Mouse (Mus musculus): ENCODE data around the gene Coro1b. TPM values are rescaled to one million over a fixed set of nuclear protein-coding genes. Genes with fewer than 3 reads are reported as not detected.

Gene Coro1b
- total and polyA plus RNA-seq, 2 experiments from 2014 or later = 90.7 to 137 TPM

DNA sequence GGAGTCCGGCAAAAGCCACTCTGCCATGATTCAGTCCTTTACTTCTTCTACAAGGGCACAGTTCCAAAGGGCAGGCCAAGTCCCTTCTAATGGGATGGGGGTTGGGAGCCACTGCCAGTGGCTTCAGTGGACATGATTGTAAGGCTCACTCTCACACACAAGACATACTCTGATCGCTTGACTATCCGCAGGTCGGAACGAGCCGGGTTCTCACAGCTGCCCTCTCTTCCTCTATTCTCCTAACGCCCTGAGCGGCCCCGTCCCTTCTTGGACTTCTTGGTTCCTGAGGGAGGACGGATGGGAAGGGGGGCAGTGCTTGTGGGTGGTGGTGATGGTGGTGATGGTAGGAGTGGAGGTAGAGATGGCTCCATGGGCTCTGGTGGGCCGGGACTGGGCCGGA is 8.4 kb downstream of the Coro1b start:
- no peak overlapping the region for H3K27ac ChIP-seq
- H3K9ac ChIP-seq (replicated peaks; ENCODE audit: low read length) = no peak overlapping the region
- H3K4me3 ChIP-seq (ENCODE audit: low read length) = no peak overlapping the region
- DNase-seq (ENCODE audit: low spot score) (no peak), ATAC-seq (no peak)
- no peaks in the 10 kb centered on the region for H3K4me1 ChIP-seq (ENCODE audit: insufficient read depth, low read length)
- H3K4me2 ChIP-seq (ENCODE audit: low read depth, low read length) = no peak overlapping the region
- no peak for TF ChIP-seq CTCF (IDR thresholded peaks at IDR 0.05; ENCODE audit: low read depth)
- no peaks in the 10 kb centered on the region for H3K27me3 ChIP-seq (ENCODE audit: insufficient read depth, low read length)
- H3K36me3 ChIP-seq (ENCODE audit: insufficient read depth, low read length) = peaks cover 34% of the 10 kb centered on the region
- no peaks in the 10 kb centered on the region for H3K9me3 ChIP-seq (ENCODE audit: low read length)
- 88% methylated on average over 12 of the region's 12 CpGs for WGBS

DNA sequence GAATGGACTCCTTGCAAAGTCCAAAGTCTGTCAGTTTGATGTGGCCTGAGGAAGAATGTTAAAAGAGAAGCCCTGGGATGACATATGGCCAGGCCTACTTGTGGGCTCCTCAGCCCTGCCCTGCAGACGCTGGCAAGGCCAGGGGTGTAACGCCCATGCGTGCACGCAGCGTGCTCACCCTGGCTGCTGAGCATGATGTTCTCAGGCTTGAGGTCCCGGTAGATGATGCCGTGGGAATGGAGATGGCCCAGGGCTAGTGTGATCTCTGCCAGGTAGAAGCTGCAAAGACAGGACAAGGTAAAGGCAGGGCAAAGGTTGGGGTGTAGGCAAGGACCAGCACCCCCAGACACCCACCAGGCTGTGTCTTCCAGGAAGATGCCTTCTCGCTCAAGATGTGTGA is 10.6 kb downstream of the Coro1b start:
- H3K9me3 ChIP-seq (ENCODE audit: low read length) = no peaks in the 10 kb centered on the region
- H3K9ac ChIP-seq (replicated peaks; ENCODE audit: low read length) = no peak overlapping the region
- peaks cover 34% of the 10 kb centered on the region for H3K36me3 ChIP-seq (ENCODE audit: insufficient read depth, low read length)
- WGBS = 97% methylated on average over 8 of the region's 8 CpGs
- no peak for TF ChIP-seq CTCF (IDR thresholded peaks at IDR 0.05; ENCODE audit: low read depth)
- no peaks in the 10 kb centered on the region for H3K27me3 ChIP-seq (ENCODE audit: insufficient read depth, low read length)
- no peak overlapping the region for H3K4me3 ChIP-seq (ENCODE audit: low read length)
- peaks cover 7% of the 10 kb centered on the region; the same call in 1 of the 2 replicates for H3K4me1 ChIP-seq (ENCODE audit: insufficient read depth, low read length)
- H3K27ac ChIP-seq = no peak overlapping the region
- DNase-seq (ENCODE audit: low spot score) (no peak), ATAC-seq (no peak)
- no peak overlapping the region for H3K4me2 ChIP-seq (ENCODE audit: low read depth, low read length)

DNA sequence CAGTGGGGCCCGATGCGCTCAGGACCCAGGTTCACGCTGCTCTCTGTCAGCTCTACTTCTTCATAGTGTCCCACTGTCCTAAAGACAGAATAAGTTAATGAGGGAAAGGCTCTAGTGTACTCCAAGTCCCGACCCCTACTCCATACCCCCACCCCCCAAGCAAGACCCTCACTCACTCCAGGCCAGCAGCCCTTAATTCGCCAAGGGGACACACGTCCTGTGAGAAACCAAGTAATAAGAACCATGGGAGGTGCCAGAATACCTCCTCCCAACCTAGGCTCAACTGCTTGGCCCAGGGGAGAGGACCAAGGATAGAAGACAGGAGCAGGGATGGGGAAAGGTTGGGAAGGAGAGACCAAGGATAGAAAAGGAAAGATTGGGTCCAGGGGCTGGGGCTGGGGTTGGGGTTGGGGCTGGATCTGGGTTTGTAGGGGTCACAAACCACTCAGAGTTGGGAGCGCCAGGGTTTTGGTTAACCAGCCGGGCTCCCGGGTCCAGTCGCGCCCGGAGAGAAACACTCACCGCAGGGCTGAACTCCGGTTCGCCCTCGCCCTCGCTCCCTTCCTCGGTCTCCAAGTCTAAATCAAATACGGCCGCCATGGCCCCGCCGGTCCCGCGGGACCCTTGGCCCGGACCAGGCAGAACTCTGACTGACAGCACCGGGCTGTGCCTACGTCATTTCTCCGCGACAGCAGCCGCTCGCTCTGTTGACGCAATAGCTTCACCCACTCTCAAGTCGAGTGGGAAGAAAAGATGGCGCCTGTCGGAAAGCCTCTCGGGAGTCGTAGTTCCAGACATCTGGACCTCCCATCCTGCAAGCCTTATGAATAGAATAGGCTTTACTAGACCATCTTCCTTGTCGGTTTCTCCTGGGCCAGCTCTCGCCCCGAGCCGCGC is 14.5 kb downstream of the Coro1b start, which contains the start of gene Rps6kb2:
Gene Rps6kb2, minus strand, starts transcription at position 709 of the 897 bp plus-strand sequence.
- 7% methylated on average over 41 of the region's 42 CpGs for WGBS
- H3K4me1 ChIP-seq (ENCODE audit: insufficient read depth, low read length) = peaks cover 7% of the 10 kb centered on the region; the same call in 1 of the 2 replicates

DNA sequence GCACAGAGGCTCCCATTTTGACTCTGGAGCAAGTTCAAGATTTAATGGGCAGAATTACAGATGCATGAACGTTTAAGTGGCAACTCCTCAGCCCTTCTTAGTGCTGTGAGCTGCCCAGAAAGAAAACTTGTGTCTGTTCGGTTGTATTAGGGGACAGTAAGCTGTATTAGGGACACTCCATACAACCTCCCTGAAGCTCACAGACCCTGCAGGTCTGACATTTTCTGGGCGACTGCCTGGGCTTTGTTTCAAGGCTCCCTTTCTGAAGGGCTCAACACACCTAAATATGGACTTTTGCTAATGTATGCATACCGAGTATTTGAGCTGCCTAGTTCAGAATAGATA is 15.1 kb downstream of the Coro1b start:
- no peaks in the 10 kb centered on the region for H3K9me3 ChIP-seq (ENCODE audit: low read length)
- peaks cover 21% of the 10 kb centered on the region for H3K36me3 ChIP-seq (ENCODE audit: insufficient read depth, low read length)
- H3K27me3 ChIP-seq (ENCODE audit: insufficient read depth, low read length) = no peaks in the 10 kb centered on the region
- ATAC-seq = peak; percentile 43
- TF ChIP-seq CTCF (IDR thresholded peaks at IDR 0.05; ENCODE audit: low read depth) = no peak
- WGBS = 30% methylated on average over 4 of the region's 4 CpGs
- DNase-seq (ENCODE audit: low spot score) = no peak
- H3K4me3 ChIP-seq (ENCODE audit: low read length) = peak overlapping the region; percentile 71
- peaks cover 7% of the 10 kb centered on the region; the same call in 1 of the 2 replicates for H3K4me1 ChIP-seq (ENCODE audit: insufficient read depth, low read length)
- peak overlapping the region; percentile 85 for H3K27ac ChIP-seq
- H3K4me2 ChIP-seq (ENCODE audit: low read depth, low read length) = peak overlapping the region; percentile 91
- peak overlapping the region; percentile 76 for H3K9ac ChIP-seq (replicated peaks; ENCODE audit: low read length)

More for the DNA sequence above, 14.5 kb downstream of the Coro1b start, which contains the start of gene Rps6kb2:
- Histone ChIP-seq H3K36me3 (ENCODE audit: insufficient read depth, low read length) (peaks cover 27% of the 10 kb centered on the region), H3K27me3 (ENCODE audit: insufficient read depth, low read length) (no peaks in the 10 kb centered on the region), H3K9me3 (ENCODE audit: low read length) (no peaks in the 10 kb centered on the region), H3K27ac (peak within 1 kb of the TSS; percentile 85), H3K4me3 (ENCODE audit: low read length) (peak within 1 kb of the TSS; percentile 71), H3K4me2 (ENCODE audit: low read depth, low read length) (peak within 1 kb of the TSS; percentile 91), H3K9ac (replicated peaks; ENCODE audit: low read length) (peak within 1 kb of the TSS; percentile 76)
- no peak for TF ChIP-seq CTCF (IDR thresholded peaks at IDR 0.05; ENCODE audit: low read depth)
- ATAC-seq (peak; percentile 94), DNase-seq (ENCODE audit: low spot score) (peak; percentile 99)

DNA sequence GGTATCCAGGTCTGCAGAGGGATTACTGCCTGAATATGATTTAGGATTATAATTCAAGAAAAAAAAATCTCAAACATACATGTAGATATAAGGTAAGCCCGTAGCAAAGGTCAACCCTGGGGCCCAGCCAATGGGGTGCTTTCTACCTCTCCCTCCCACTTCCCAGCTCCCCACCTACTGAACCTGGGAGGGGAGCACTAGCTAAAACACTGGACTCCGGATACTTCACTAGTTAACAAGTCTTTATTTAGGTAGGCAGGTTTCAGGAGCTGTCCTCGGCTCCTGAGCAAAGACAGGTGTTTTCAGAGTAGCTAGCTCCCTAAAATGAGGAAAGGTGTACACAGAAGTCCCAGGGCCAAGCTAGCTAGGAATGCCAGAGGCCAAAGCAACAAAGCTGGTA is 15.7 kb downstream of the Coro1b start:
- peak overlapping the region; percentile 85 for H3K27ac ChIP-seq
- H3K27me3 ChIP-seq (ENCODE audit: insufficient read depth, low read length) = no peaks in the 10 kb centered on the region
- ATAC-seq (no peak), DNase-seq (ENCODE audit: low spot score) (no peak)
- 81% methylated on average over 3 of the region's 3 CpGs for WGBS
- H3K9me3 ChIP-seq (ENCODE audit: low read length) = no peaks in the 10 kb centered on the region
- TF ChIP-seq CTCF (IDR thresholded peaks at IDR 0.05; ENCODE audit: low read depth) = no peak
- no peak overlapping the region for H3K4me2 ChIP-seq (ENCODE audit: low read depth, low read length)
- peaks cover 15% of the 10 kb centered on the region for H3K36me3 ChIP-seq (ENCODE audit: insufficient read depth, low read length)
- H3K4me1 ChIP-seq (ENCODE audit: insufficient read depth, low read length) = peaks cover 7% of the 10 kb centered on the region; the same call in 1 of the 2 replicates
- no peak overlapping the region; the same call in 1 of the 2 replicates for H3K9ac ChIP-seq (replicated peaks; ENCODE audit: low read length)
- H3K4me3 ChIP-seq (ENCODE audit: low read length) = no peak overlapping the region

DNA sequence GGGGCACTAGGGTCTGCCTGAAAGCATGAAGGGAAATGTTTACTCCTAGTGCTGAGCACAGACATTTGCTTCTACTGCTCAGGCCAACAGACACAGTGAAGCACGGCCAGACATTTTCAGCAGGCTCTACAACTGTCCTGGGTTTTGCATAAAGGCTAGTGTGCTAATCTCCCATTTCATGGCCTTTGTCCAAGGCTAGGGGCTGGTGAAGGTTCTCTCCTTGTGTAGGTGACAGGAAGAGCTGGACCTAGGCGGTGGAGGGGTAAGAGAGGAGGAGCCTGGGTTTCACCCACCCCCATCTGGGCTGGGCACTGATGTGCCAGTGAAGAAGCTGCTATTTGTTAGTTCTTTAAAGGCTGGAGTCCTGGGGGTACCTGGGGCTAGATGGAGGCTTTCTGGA is 16.3 kb downstream of the Coro1b start:
- Histone ChIP-seq H3K9ac (replicated peaks; ENCODE audit: low read length) (no peak overlapping the region), H3K4me3 (ENCODE audit: low read length) (no peak overlapping the region), H3K27ac (no peak overlapping the region), H3K27me3 (ENCODE audit: insufficient read depth, low read length) (no peaks in the 10 kb centered on the region), H3K4me2 (ENCODE audit: low read depth, low read length) (no peak overlapping the region), H3K9me3 (ENCODE audit: low read length) (no peaks in the 10 kb centered on the region), H3K4me1 (ENCODE audit: insufficient read depth, low read length) (peaks cover 8% of the 10 kb centered on the region), H3K36me3 (ENCODE audit: insufficient read depth, low read length) (peaks cover 9% of the 10 kb centered on the region; the same call in 1 of the 2 replicates)
- no peak for TF ChIP-seq CTCF (IDR thresholded peaks at IDR 0.05; ENCODE audit: low read depth)
- DNase-seq (ENCODE audit: low spot score) = no peak
- 70% methylated on average over 2 of the region's 2 CpGs for WGBS
- no peak for ATAC-seq
